Mouse (Mus musculus): Measurements from ENCODE around the gene Kcnip1. TPM values are rescaled to one million over a fixed set of nuclear protein-coding genes. Genes with fewer than 3 reads are reported as not detected.

Gene Kcnip1
- total and polyA plus RNA-seq, 3 experiments: 0.04 to 0.17 TPM; not detected in 1

- in situ Hi-C loops (cut with MboI; ENCODE audit: low pct_ligation_motif_present, low pct_unique_long_range_greater_than_20kb, low sequenced_read_pairs) (loop anchor here (25.0 kb wide), 1 partner anchor 255 kb away; the partner anchor contains the start of gene Foxi1), dilution Hi-C loops (cut with MboI; ENCODE audit: extremely low pct_ligation_motif_present, extremely low pct_unique_long_range_greater_than_20kb, low sequenced_read_pairs) (no loop called here)
- no peak overlapping the region for H3K4me3 ChIP-seq (replicated peaks in 1 of 3; ENCODE audit: low read depth in 2 of 3, low read length in 2 of 3, poor library complexity in 1 of 3)
These were observed 35.4 kb downstream of the Kcnip1 start for GRCm38 (mm10) chr11:33957595-33957994.

GRCm38 (mm10) chr11:33956623-33957022, 36.3 kb downstream of the Kcnip1 start:
- Histone ChIP-seq H3K79me2 (replicated peaks; ENCODE audit: control insufficient read depth, extremely low read depth, insufficient read depth, poor library complexity, severe bottlenecking) (no peaks in the 10 kb centered on the region), H3K27me3 (replicated peaks) (peaks cover 16% of the 10 kb centered on the region), H3K4me2 (ENCODE audit: insufficient read depth, low read depth, poor library complexity, severe bottlenecking) (no peak overlapping the region), H3K9me3 (replicated peaks; ENCODE audit: low read length) (no peaks in the 10 kb centered on the region), H3K36me3 (replicated peaks in 1 of 2; ENCODE audit: control insufficient read depth in 1 of 2, insufficient read depth in 1 of 2, low read length in 1 of 2) (no peaks in the 10 kb centered on the region), H3K9ac (ENCODE audit: insufficient read depth, low read depth) (no peak overlapping the region), H3K27ac (ENCODE audit: insufficient read depth, low read depth) (no peak overlapping the region), H3K4me1 (ENCODE audit: control insufficient read depth in 1 of 2, insufficient read depth in 2 of 2) (no peaks in the 10 kb centered on the region), H3K4me3 (replicated peaks in 1 of 3; ENCODE audit: low read depth in 2 of 3, low read length in 2 of 3, poor library complexity in 1 of 3) (no peak overlapping the region)
- TF ChIP-seq MAFK (IDR thresholded peaks at IDR 0.05; ENCODE audit: insufficient replicate concordance, low read length) (no peak), TBP (conservative IDR thresholded peaks at IDR 0.05; ENCODE audit: low read depth, low read length) (no peak), GABPA (IDR thresholded peaks at IDR 0.05; ENCODE audit: insufficient replicate concordance, low read depth, low read length) (no peak), MAX (IDR thresholded peaks at IDR 0.05; ENCODE audit: low read length) (no peak), ETS1 (conservative IDR thresholded peaks at IDR 0.05; ENCODE audit: low read depth, low read length) (no peak), NELFE (IDR thresholded peaks at IDR 0.05; ENCODE audit: low read depth, low read length) (no peak), JUN (IDR thresholded peaks at IDR 0.05; ENCODE audit: insufficient read depth, low read depth, low read length) (no peak), EP300 (IDR thresholded peaks at IDR 0.05; ENCODE audit: low read length) (no peak), POLR2A (IDR thresholded peaks at IDR 0.05; ENCODE audit: low read depth, low read length) (no peak), NRF1 (IDR thresholded peaks at IDR 0.05; ENCODE audit: low read depth, low read length) (no peak), MAZ (IDR thresholded peaks at IDR 0.05; ENCODE audit: low read depth, low read length) (no peak)
- DNase-seq (ENCODE audit: extremely low read depth): no peak
- in situ Hi-C loops (cut with MboI; ENCODE audit: low pct_ligation_motif_present, low pct_unique_long_range_greater_than_20kb, low sequenced_read_pairs): loop anchor here (25.0 kb wide), 1 partner anchor 256 kb away; the partner anchor contains the start of gene Foxi1
- dilution Hi-C loops (cut with MboI; ENCODE audit: extremely low pct_ligation_motif_present, extremely low pct_unique_long_range_greater_than_20kb, low sequenced_read_pairs): no loop called here

More at GRCm38 (mm10) chr11:33957595-33957994, 35.4 kb downstream of the Kcnip1 start:
- H3K9ac ChIP-seq (ENCODE audit: insufficient read depth, low read depth): no peak overlapping the region
- no peaks in the 10 kb centered on the region for H3K9me3 ChIP-seq (replicated peaks; ENCODE audit: low read length)
- H3K36me3 ChIP-seq (replicated peaks in 1 of 2; ENCODE audit: control insufficient read depth in 1 of 2, insufficient read depth in 1 of 2, low read length in 1 of 2): no peaks in the 10 kb centered on the region
- no peak for DNase-seq (ENCODE audit: extremely low read depth)
- TF ChIP-seq POLR2A (IDR thresholded peaks at IDR 0.05; ENCODE audit: low read depth, low read length): no peak
- no peak for TF ChIP-seq MEF2A (IDR thresholded peaks at IDR 0.05; ENCODE audit: borderline replicate concordance, low read depth, low read length)
- no peak for TF ChIP-seq USF2 (conservative IDR thresholded peaks at IDR 0.05; ENCODE audit: low read depth, low read length)
- peaks cover 0 to 3% of the 10 kb centered on the region in 2 experiments; a peak in 2 of 4 replicates for H3K4me1 ChIP-seq (ENCODE audit: control insufficient read depth in 1 of 2, insufficient read depth in 2 of 2)
- no peak overlapping the region for H3K4me2 ChIP-seq (ENCODE audit: insufficient read depth, low read depth, poor library complexity, severe bottlenecking)
- H3K27ac ChIP-seq (ENCODE audit: insufficient read depth, low read depth): no peak overlapping the region
- peaks cover 12% of the 10 kb centered on the region for H3K27me3 ChIP-seq (replicated peaks)
- H3K79me2 ChIP-seq (replicated peaks; ENCODE audit: control insufficient read depth, extremely low read depth, insufficient read depth, poor library complexity, severe bottlenecking): no peaks in the 10 kb centered on the region

GRCm38 (mm10) chr11:33955982-33956381, 37.0 kb downstream of the Kcnip1 start:
- in situ Hi-C loops (cut with MboI; ENCODE audit: low pct_ligation_motif_present, low pct_unique_long_range_greater_than_20kb, low sequenced_read_pairs): loop anchor here (25.0 kb wide), 1 partner anchor 256 kb away; the partner anchor contains the start of gene Foxi1
- no peak for DNase-seq (ENCODE audit: extremely low read depth)
- Histone ChIP-seq H3K36me3 (replicated peaks in 1 of 2; ENCODE audit: control insufficient read depth in 1 of 2, insufficient read depth in 1 of 2, low read length in 1 of 2) (no peaks in the 10 kb centered on the region), H3K4me1 (ENCODE audit: control insufficient read depth in 1 of 2, insufficient read depth in 2 of 2) (no peaks in the 10 kb centered on the region), H3K9me3 (replicated peaks; ENCODE audit: low read length) (no peaks in the 10 kb centered on the region), H3K4me2 (ENCODE audit: insufficient read depth, low read depth, poor library complexity, severe bottlenecking) (no peak overlapping the region), H3K27me3 (replicated peaks) (peaks cover 16% of the 10 kb centered on the region), H3K9ac (ENCODE audit: insufficient read depth, low read depth) (no peak overlapping the region), H3K4me3 (replicated peaks in 1 of 3; ENCODE audit: low read depth in 2 of 3, low read length in 2 of 3, poor library complexity in 1 of 3) (no peak overlapping the region), H3K79me2 (replicated peaks; ENCODE audit: control insufficient read depth, extremely low read depth, insufficient read depth, poor library complexity, severe bottlenecking) (no peaks in the 10 kb centered on the region), H3K27ac (ENCODE audit: insufficient read depth, low read depth) (no peak overlapping the region)
- no peak for TF ChIP-seq GABPA (IDR thresholded peaks at IDR 0.05; ENCODE audit: insufficient replicate concordance, low read depth, low read length)
- no peak for TF ChIP-seq IRF4 (IDR thresholded peaks at IDR 0.05; ENCODE audit: low read depth, low read length)
- TF ChIP-seq MXI1 (IDR thresholded peaks at IDR 0.05; ENCODE audit: low read depth, low read length): no peak
- no peak for TF ChIP-seq ZMIZ1 (IDR thresholded peaks at IDR 0.05; ENCODE audit: low read depth, low read length)
- no peak for TF ChIP-seq USF2 (conservative IDR thresholded peaks at IDR 0.05; ENCODE audit: low read depth, low read length)
- TF ChIP-seq ETS1 (conservative IDR thresholded peaks at IDR 0.05; ENCODE audit: low read depth, low read length): no peak
- no peak for TF ChIP-seq RCOR1 (conservative IDR thresholded peaks at IDR 0.05; ENCODE audit: low read depth, low read length)
- TF ChIP-seq NRF1 (IDR thresholded peaks at IDR 0.05; ENCODE audit: low read depth, low read length): no peak
- no peak for TF ChIP-seq HCFC1 (IDR thresholded peaks at IDR 0.05; ENCODE audit: low read depth, low read length)
- no peak for TF ChIP-seq UBTF (IDR thresholded peaks at IDR 0.05; ENCODE audit: low read depth, low read length)
- TF ChIP-seq JUND (conservative IDR thresholded peaks at IDR 0.05; ENCODE audit: low read depth, low read length): no peak
- TF ChIP-seq MAZ (IDR thresholded peaks at IDR 0.05; ENCODE audit: low read depth, low read length): no peak
- no peak for TF ChIP-seq MEF2A (IDR thresholded peaks at IDR 0.05; ENCODE audit: borderline replicate concordance, low read depth, low read length)
- no peak for TF ChIP-seq KAT2A (IDR thresholded peaks at IDR 0.05; ENCODE audit: insufficient replicate concordance, low read length)
- TF ChIP-seq PAX5 (IDR thresholded peaks at IDR 0.05; ENCODE audit: low read length): no peak
- TF ChIP-seq BHLHE40 (IDR thresholded peaks at IDR 0.05; ENCODE audit: low read depth, low read length): no peak
- dilution Hi-C loops (cut with MboI; ENCODE audit: extremely low pct_ligation_motif_present, extremely low pct_unique_long_range_greater_than_20kb, low sequenced_read_pairs): no loop called here
